Mouse (Mus musculus): ENCODE data around the gene Cyp1a2. TPM values are rescaled to one million over a fixed set of nuclear protein-coding genes. Genes with fewer than 3 reads are reported as not detected.
"Not testable (repeated sequence)": the region's sequence is repeated elsewhere in the genome, so short reads cannot be mapped to it uniquely, and the experiment has no call there.

Gene Cyp1a2
- total RNA-seq (2021), result not detected
- long read RNA-seq, experiment 1, result 0 reads
- long read RNA-seq, experiment 2, result 0 reads

DNA sequence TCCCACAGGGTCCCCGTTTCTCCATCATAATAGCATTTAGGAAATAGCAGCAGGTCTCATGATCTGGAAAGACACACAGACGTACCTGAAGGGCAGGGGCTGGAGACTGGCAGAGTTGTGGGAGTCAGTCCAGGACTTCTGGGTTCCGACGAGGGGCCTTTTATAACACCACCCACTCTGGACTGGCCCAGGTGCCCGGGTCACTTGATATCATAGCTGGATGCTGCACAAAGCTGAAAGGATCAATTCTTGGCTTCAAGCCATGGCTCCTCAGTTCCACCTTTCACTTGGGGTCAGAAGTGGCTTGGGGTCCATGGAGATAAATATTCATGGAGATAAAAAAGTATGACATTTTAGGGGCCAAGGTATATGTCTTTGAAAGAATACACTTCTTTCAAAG lies at the start of gene Cyp1a2:
TSS of gene Cyp1a2 (minus strand) at position 184 of the 400 bp plus-strand sequence.
- Histone ChIP-seq H3K4me3 (no peak within 1 kb of the TSS), H3K27ac (no peak within 1 kb of the TSS)
- DNase-seq (ENCODE audit: extremely low spot score in 1 of 2, low spot score in 2 of 2), result no peak
- intact Hi-C loops (cut with DNase I), result no loop called here
- no peak for TF ChIP-seq CTCF (IDR thresholded peaks at IDR 0.05)

DNA sequence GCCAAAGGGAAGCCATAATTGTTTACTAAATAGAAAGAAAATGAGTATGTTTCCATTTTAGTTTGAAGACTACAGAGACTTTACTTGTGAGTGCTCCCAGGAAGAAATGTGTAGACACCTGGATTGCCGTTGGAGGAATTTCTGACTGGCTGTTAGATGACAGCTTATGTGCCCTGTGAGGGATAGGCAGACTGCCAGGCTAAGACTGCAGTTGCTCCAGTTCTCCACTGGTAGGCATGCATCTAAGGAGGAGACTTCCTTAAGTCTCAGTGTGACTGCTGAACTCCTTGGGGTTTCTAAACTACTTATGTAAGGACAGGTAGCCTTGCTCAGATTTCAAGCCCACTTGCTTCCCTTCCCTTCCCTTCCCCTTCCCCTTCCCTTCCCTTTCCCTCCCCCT lies 44.8 kb upstream of the Cyp1a2 start:
- Histone ChIP-seq H3K27ac (no peak overlapping the region), H3K4me3 (no peak overlapping the region)
- intact Hi-C loops (cut with DNase I), result no loop called here
- no peak for DNase-seq (ENCODE audit: extremely low spot score in 1 of 2, low spot score in 2 of 2)
- TF ChIP-seq CTCF (IDR thresholded peaks at IDR 0.05), result peak; percentile 42

- intact Hi-C loops (cut with DNase I), result no loop called here
- no peak for DNase-seq (ENCODE audit: extremely low spot score in 1 of 2, low spot score in 2 of 2)
Measured at GRCm38 (mm10) chr9:57724701-57725100, 41.2 kb upstream of the Cyp1a2 start.

GRCm38 (mm10) chr9:57723796-57724195 lies 40.3 kb upstream of the Cyp1a2 start:
- Histone ChIP-seq H3K4me3 (no peak overlapping the region), H3K27ac (peak overlapping the region; percentile 51)
- no peak for TF ChIP-seq CTCF (IDR thresholded peaks at IDR 0.05)
- intact Hi-C loops (cut with DNase I), result no loop called here
- DNase-seq (ENCODE audit: extremely low spot score in 1 of 2, low spot score in 2 of 2), result no peak

More at GRCm38 (mm10) chr9:57724701-57725100, 41.2 kb upstream of the Cyp1a2 start:
- TF ChIP-seq CTCF (IDR thresholded peaks at IDR 0.05), result no peak
- Histone ChIP-seq H3K27ac (no peak overlapping the region), H3K4me3 (no peak overlapping the region)

DNA sequence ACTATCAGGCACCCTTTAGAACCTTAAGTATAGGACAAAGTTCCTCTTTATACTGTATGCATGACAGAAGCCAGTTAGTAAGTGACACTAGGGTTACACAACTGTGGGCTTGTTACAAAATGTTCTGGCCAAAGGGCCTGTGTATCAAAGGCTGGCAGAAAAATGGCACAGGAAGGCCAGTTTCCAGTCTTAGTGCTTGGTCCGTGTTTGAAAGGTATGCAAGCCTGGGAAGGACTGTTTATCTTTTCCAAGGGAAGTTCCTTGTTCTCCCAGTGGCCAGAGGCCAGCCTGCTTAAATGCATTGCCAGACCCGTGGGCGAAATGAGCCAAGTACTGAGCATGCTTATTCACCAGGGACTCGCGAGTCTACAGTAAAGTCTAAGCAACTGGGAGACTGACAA lies 39.8 kb upstream of the Cyp1a2 start:
- intact Hi-C loops (cut with DNase I), result no loop called here
- Histone ChIP-seq H3K27ac (peak overlapping the region; percentile 51), H3K4me3 (no peak overlapping the region)
- peak in 1 of 2 experiments; percentile 20 for DNase-seq (ENCODE audit: extremely low spot score in 1 of 2, low spot score in 2 of 2)
- no peak; the same call in 1 of the 2 replicates for TF ChIP-seq CTCF (IDR thresholded peaks at IDR 0.05)

GRCm38 (mm10) chr9:57722371-57722770 lies 38.9 kb upstream of the Cyp1a2 start:
- DNase-seq (ENCODE audit: extremely low spot score in 1 of 2, low spot score in 2 of 2), result no peak
- Histone ChIP-seq H3K27ac (no peak overlapping the region), H3K4me3 (no peak overlapping the region)
- TF ChIP-seq CTCF (IDR thresholded peaks at IDR 0.05), result no peak
- intact Hi-C loops (cut with DNase I), result no loop called here

DNA sequence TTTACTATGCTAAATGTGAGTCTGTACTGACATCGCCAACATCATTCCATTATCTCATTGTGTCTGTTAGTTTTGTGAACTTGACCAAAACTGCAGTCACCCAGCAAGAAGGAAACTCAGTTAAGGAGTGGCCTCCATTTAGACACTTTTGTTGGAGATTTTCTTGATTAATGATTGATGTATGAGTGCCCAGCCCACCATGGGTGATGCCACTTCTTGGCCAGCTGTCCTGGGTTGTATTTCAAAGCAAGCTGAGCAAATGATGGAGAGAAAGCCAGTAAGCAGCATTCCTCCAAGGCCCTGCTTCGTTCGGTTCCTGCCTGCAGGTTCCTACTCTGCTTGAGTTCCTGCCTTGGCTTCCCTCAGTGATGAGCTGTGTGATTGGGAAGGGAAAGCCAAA lies 37.2 kb upstream of the Cyp1a2 start:
- H3K4me3 ChIP-seq, result no peak overlapping the region
- no peak for DNase-seq (ENCODE audit: extremely low spot score in 1 of 2, low spot score in 2 of 2)
- intact Hi-C loops (cut with DNase I), result no loop called here
- H3K27ac ChIP-seq, result no peak overlapping the region
- no peak for TF ChIP-seq CTCF (IDR thresholded peaks at IDR 0.05)

GRCm38 (mm10) chr9:57718408-57718807 lies 34.9 kb upstream of the Cyp1a2 start:
- no peak for DNase-seq (ENCODE audit: extremely low spot score in 1 of 2, low spot score in 2 of 2)
- Histone ChIP-seq H3K27ac (no peak overlapping the region), H3K4me3 (no peak overlapping the region)
- no peak for TF ChIP-seq CTCF (IDR thresholded peaks at IDR 0.05)
- intact Hi-C loops (cut with DNase I), result no loop called here

GRCm38 (mm10) chr9:57712194-57712593 lies 28.7 kb upstream of the Cyp1a2 start:
- no peak for DNase-seq (ENCODE audit: extremely low spot score in 1 of 2, low spot score in 2 of 2)
- Histone ChIP-seq H3K4me3 (no peak overlapping the region), H3K27ac (no peak overlapping the region)
- TF ChIP-seq CTCF (IDR thresholded peaks at IDR 0.05), result peak; percentile 49
- intact Hi-C loops (cut with DNase I), result no loop called here

- intact Hi-C loops (cut with DNase I); H3K27ac ChIP-seq; H3K4me3 ChIP-seq; DNase-seq (ENCODE audit: extremely low spot score in 1 of 2, low spot score in 2 of 2): not testable (repeated sequence)
Measured at GRCm38 (mm10) chr9:57710214-57710613, 26.7 kb upstream of the Cyp1a2 start.

DNA sequence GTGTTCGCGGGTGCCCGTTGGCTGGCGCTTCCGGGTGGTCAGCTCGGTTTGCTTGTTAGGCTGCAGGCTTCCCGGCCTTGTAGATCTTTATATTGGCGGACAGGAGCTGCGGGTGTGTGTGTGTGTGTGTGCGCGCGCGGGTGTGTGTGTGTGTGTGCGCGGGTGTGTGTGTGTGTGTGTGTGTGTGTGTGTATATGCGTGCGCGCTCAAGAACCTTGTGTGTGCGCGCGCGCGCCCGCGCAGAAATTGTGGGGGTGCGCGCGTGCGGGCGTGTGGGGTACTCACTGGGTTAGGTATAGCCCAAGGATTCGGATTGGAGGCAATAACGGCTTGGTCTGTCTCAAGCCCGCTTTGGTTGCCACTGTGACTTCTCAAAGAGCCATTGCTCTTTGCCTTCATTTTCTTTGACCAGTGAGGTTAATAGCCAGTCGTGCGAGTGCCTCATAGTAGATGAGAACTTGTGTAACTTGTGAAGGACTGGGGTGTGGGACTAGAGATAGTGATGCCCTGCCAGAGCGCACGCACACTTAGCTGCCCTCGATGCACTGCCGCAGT lies 25.3 kb upstream of the Cyp1a2 start:
- peak overlapping the region; percentile 95 for H3K4me3 ChIP-seq
- H3K27ac ChIP-seq, result peak overlapping the region; percentile 97
- intact Hi-C loops (cut with DNase I), result no loop called here
- peak; percentile 53 to 54 for DNase-seq (ENCODE audit: extremely low spot score in 1 of 2, low spot score in 2 of 2)
- no peak for TF ChIP-seq CTCF (IDR thresholded peaks at IDR 0.05)

DNA sequence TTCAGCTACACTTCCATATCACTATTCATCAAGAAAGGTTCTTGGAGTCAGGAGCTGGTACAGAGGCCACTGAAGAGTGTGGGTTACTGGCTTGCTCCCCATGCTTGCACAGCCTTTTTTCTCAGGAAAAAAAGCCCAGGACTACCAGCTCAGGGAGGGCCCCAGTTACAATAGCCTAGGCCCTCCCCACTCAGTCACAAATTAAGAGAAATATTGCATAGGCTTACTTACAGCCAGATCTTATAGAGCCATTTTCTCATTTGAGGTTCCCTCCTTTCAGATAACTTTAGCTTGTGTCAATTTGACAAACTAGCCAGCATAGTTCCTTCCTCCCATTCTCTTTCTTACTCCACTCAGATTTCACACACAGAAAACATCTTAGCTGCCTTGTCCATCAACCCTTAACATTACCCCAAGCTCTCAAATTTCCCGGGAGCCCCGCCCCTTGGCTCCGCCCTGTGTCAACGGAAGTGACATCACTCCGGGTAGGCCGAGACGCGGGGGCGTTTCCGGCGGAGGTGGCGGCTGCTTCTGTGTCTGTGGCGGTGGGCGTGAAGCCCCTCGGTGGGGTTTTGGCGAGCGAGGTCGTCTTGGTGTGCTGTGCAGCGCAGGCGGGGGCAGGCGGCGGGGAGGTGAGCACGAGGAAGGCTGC lies 24.7 kb upstream of the Cyp1a2 start, which contains the start of gene Edc3:
TSS of gene Edc3 (plus strand) at position 473 of the 652 bp plus-strand sequence.
- TF ChIP-seq CTCF (IDR thresholded peaks at IDR 0.05), result no peak

DNA sequence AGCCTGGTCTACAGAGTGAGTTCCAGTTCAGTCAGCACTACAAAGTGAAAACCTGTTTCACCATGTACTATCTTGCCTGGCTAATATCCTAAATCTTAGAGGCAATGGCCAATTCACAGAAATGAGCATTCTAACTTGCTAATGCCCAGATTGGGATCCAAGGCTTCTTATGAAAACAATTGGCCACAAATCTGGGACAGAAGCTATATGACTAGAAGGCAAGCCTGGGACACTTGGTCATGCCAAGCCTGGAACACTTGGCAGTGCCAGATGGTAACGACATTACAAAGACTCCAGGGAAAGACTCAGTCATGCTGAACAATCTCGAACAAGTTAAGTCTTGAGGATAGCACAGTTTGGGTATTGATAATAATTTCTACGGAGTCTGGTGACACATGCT lies 23.0 kb upstream of the Cyp1a2 start:
- DNase-seq (ENCODE audit: extremely low spot score in 1 of 2, low spot score in 2 of 2), result no peak
- Histone ChIP-seq H3K27ac (no peak overlapping the region), H3K4me3 (no peak overlapping the region)
- TF ChIP-seq CTCF (IDR thresholded peaks at IDR 0.05), result no peak
- intact Hi-C loops (cut with DNase I), result no loop called here

More for the DNA sequence above, 24.7 kb upstream of the Cyp1a2 start, which contains the start of gene Edc3:
- peak within 1 kb of the TSS; percentile 95 for H3K4me3 ChIP-seq
- intact Hi-C loops (cut with DNase I), result no loop called here
- peak within 1 kb of the TSS; percentile 97 for H3K27ac ChIP-seq
- DNase-seq (ENCODE audit: extremely low spot score in 1 of 2, low spot score in 2 of 2), result peak; percentile 86 to 87
